Mouse (Mus musculus) embryo, embryonic 11 days (tissue): Measurements from ENCODE around the gene Tnfrsf18.

Source experiments
- DNase-seq: peaks from one replicate; pipeline ENCODE4 v3.0.0-alpha.2; 2015

Gene Tnfrsf18

GRCm38 (mm10) chr4:156077499-156078301 lies 51.7 kb downstream of the Tnfrsf18 start:
- DNase-seq = peak; percentile 62
